Mouse (Mus musculus) testis, adult 2 months (tissue): ENCODE data around the gene Fbxo6. TPM values are rescaled to one million over a fixed set of nuclear protein-coding genes. Genes with fewer than 3 reads are reported as not detected.
A peak's percentile ranks its signal among the peaks of the same experiment; 100 is the strongest.
"Not testable (repeated sequence)": the region's sequence is repeated elsewhere in the genome, so short reads cannot be mapped to it uniquely, and the experiment has no call there.

Experiments
- H3K27ac ChIP-seq: fragments of 200-500 bp; 2 replicates; pipeline ENCODE4 v1.5.1; 2012; ENCODE audit warnings: low read depth, low read length; ENCODE audit not compliant: control insufficient read depth, insufficient read depth
- H3K27me3 ChIP-seq: fragments of 200-500 bp; 2 replicates; pipeline ENCODE4 v1.6.1; 2012; ENCODE audit warnings: mild to moderate bottlenecking, low read length, moderate library complexity; ENCODE audit not compliant: control insufficient read depth, insufficient read depth
- H3K36me3 ChIP-seq: fragments of 200-500 bp; 2 replicates; pipeline ENCODE4 v1.6.1; 2012; ENCODE audit warnings: mild to moderate bottlenecking, low read length; ENCODE audit not compliant: control insufficient read depth, insufficient read depth
- H3K4me1 ChIP-seq: fragments of 200-500 bp; 2 replicates; pipeline ENCODE4 v1.6.1; 2012; ENCODE audit warnings: low read length; ENCODE audit not compliant: control insufficient read depth, insufficient read depth
- H3K4me3 ChIP-seq: fragments of 200-500 bp; 2 replicates; pipeline ENCODE4 v1.5.1; 2012; ENCODE audit warnings: low read depth, mild to moderate bottlenecking, low read length, moderate library complexity, mixed read lengths; ENCODE audit not compliant: control insufficient read depth
- CTCF ChIP-seq: fragments of 200-500 bp; IDR thresholded peaks from 2 replicates; pipeline ENCODE4 v1.5.1; 2012; ENCODE audit warnings: low read depth, mild to moderate bottlenecking, inconsistent platforms, low read length, moderate library complexity; ENCODE audit not compliant: control insufficient read depth, insufficient read depth, insufficient replicate concordance
- POLR2A ChIP-seq: fragments of 200-500 bp; IDR thresholded peaks from 2 replicates; pipeline ENCODE4 v1.6.1; 2012; ENCODE audit warnings: low read depth, mild to moderate bottlenecking, inconsistent platforms, low read length, moderate library complexity; ENCODE audit not compliant: control insufficient read depth
- polyA plus RNA-seq: library from polyadenylated mRNA; depleted of rRNA; stranded (reverse); fragments of >200 nt; gene quantifications from 2 replicates; pipeline ENCODE4 v1.2.3, GENCODE M21; 2012; rRNA removed

Gene Fbxo6
- polyA plus RNA-seq: 41.3 and 41.9 TPM in 2 replicates

GRCm38 (mm10) chr4:148151267-148152168 lies at the start of gene Fbxo6:
Fbxo6 (minus strand) TSS chr4:148152140.
- Histone ChIP-seq H3K36me3 (no peaks in the 10 kb centered on the region; the same call in 1 of the 2 replicates), H3K4me1 (peaks cover 20% of the 10 kb centered on the region), H3K27me3 (no peaks in the 10 kb centered on the region), H3K4me3 (peak within 1 kb of the TSS; percentile 95), H3K27ac (peak within 1 kb of the TSS; percentile 88)
- TF ChIP-seq CTCF (peak; percentile 31; the same call in 1 of the 2 replicates), POLR2A (no peak)

- no peaks in the 10 kb centered on the region for H3K4me1 ChIP-seq
- no peak overlapping the region for H3K27ac ChIP-seq
- H3K4me3 ChIP-seq: no peak overlapping the region
- H3K36me3 ChIP-seq: no peaks in the 10 kb centered on the region
- no peaks in the 10 kb centered on the region for H3K27me3 ChIP-seq
- no peak for TF ChIP-seq CTCF
- no peak for TF ChIP-seq POLR2A
Measured at GRCm38 (mm10) chr4:148198721-148199120, 46.8 kb upstream of the Fbxo6 start.

- Histone ChIP-seq H3K27me3 (no peaks in the 10 kb centered on the region), H3K4me3 (no peak overlapping the region), H3K4me1 (peaks cover 5% of the 10 kb centered on the region; the same call in 1 of the 2 replicates), H3K36me3 (no peaks in the 10 kb centered on the region), H3K27ac (no peak overlapping the region)
- TF ChIP-seq CTCF (no peak), POLR2A (no peak)
Measured at GRCm38 (mm10) chr4:148194400-148194799, 42.5 kb upstream of the Fbxo6 start.

GRCm38 (mm10) chr4:148192707-148193245 lies 40.8 kb upstream of the Fbxo6 start:
- H3K27ac ChIP-seq: no peak overlapping the region
- H3K27me3 ChIP-seq: no peaks in the 10 kb centered on the region
- H3K36me3 ChIP-seq: no peaks in the 10 kb centered on the region
- TF ChIP-seq CTCF (no peak), POLR2A (no peak)
- peaks cover 5% of the 10 kb centered on the region; the same call in 1 of the 2 replicates for H3K4me1 ChIP-seq
- H3K4me3 ChIP-seq: peak overlapping the region; percentile 25

GRCm38 (mm10) chr4:148188767-148189166 lies 36.8 kb upstream of the Fbxo6 start:
- H3K36me3 ChIP-seq, H3K27ac ChIP-seq, H3K27me3 ChIP-seq, H3K4me1 ChIP-seq, H3K4me3 ChIP-seq: not testable (repeated sequence)

GRCm38 (mm10) chr4:148185819-148186218 lies 33.9 kb upstream of the Fbxo6 start:
- H3K4me3 ChIP-seq: no peak overlapping the region
- H3K36me3 ChIP-seq: no peaks in the 10 kb centered on the region
- H3K27me3 ChIP-seq: no peaks in the 10 kb centered on the region
- H3K27ac ChIP-seq: no peak overlapping the region
- TF ChIP-seq POLR2A (no peak), CTCF (peak; percentile 88; the same call in 1 of the 2 replicates)
- peaks cover 5% of the 10 kb centered on the region for H3K4me1 ChIP-seq

GRCm38 (mm10) chr4:148184564-148184963 lies 32.6 kb upstream of the Fbxo6 start:
- no peak overlapping the region for H3K4me3 ChIP-seq
- H3K27me3 ChIP-seq: no peaks in the 10 kb centered on the region
- TF ChIP-seq POLR2A: no peak
- no peak for TF ChIP-seq CTCF
- no peaks in the 10 kb centered on the region for H3K36me3 ChIP-seq
- peaks cover 5% of the 10 kb centered on the region for H3K4me1 ChIP-seq
- no peak overlapping the region for H3K27ac ChIP-seq
